Mouse (Mus musculus) activated CD4-positive, CD25-positive, alpha-beta regulatory T cell, adult 4 months (primary cell): ENCODE measurements around the gene Il17rc. TPM values are rescaled to one million over a fixed set of nuclear protein-coding genes. Genes with fewer than 3 reads are reported as not detected.

Experiments
- ATAC-seq: one replicate; pipeline ENCODE4 v1.8.0; 2017
- polyA plus RNA-seq, 2 experiments: library from polyadenylated mRNA; unstranded; fragments of 100-300 nt; shearing (Covaris generic); gene quantifications; one replicate each; pipeline ENCODE4 v1.2.1; 2017

Gene Il17rc
- polyA plus RNA-seq, 2 experiments from 2014 or later = not detected

GRCm38 (mm10) chr6:113455007-113455406, 16.2 kb upstream of the Il17rc start:
- no peak for ATAC-seq

- ATAC-seq = no peak
Measured at GRCm38 (mm10) chr6:113457952-113458534, 13.2 kb upstream of the Il17rc start, which contains the start of gene Il17re. Gene Il17re (plus strand): TSS chr6:113458484.

- no peak for ATAC-seq
Measured at GRCm38 (mm10) chr6:113458635-113459034, 12.6 kb upstream of the Il17rc start.

- no peak for ATAC-seq
Measured at GRCm38 (mm10) chr6:113464040-113464439, 7.2 kb upstream of the Il17rc start.

- ATAC-seq = no peak
Measured at GRCm38 (mm10) chr6:113465602-113466001, 5.6 kb upstream of the Il17rc start.

- no peak for ATAC-seq
Measured at GRCm38 (mm10) chr6:113468512-113468911, 2.7 kb upstream of the Il17rc start.

GRCm38 (mm10) chr6:113469021-113469420, 2.2 kb upstream of the Il17rc start:
- peak; percentile 96 for ATAC-seq

- peak; percentile 41 for ATAC-seq
Measured at GRCm38 (mm10) chr6:113469432-113469831, 1.8 kb upstream of the Il17rc start.

- ATAC-seq = no peak
Measured at GRCm38 (mm10) chr6:113472061-113472460, 834 bp downstream of the Il17rc start.

GRCm38 (mm10) chr6:113473246-113473645, 2.0 kb downstream of the Il17rc start:
- no peak for ATAC-seq

GRCm38 (mm10) chr6:113473715-113474114, 2.5 kb downstream of the Il17rc start:
- ATAC-seq = no peak

- ATAC-seq = no peak
Measured at GRCm38 (mm10) chr6:113477353-113477752, 6.1 kb downstream of the Il17rc start.

GRCm38 (mm10) chr6:113478906-113479305, 7.7 kb downstream of the Il17rc start:
- ATAC-seq = no peak

- no peak for ATAC-seq
Measured at GRCm38 (mm10) chr6:113480555-113481373, 9.5 kb downstream of the Il17rc start.

- ATAC-seq = peak; percentile 42
Measured at GRCm38 (mm10) chr6:113482477-113483099, 11.4 kb downstream of the Il17rc start.

GRCm38 (mm10) chr6:113483100-113483615, 11.9 kb downstream of the Il17rc start, which contains the start of gene Creld1:
Gene Creld1 (plus strand): TSS chr6:113483297.
- peak; percentile 97 for ATAC-seq

- ATAC-seq = no peak
Measured at GRCm38 (mm10) chr6:113483729-113484128, 12.5 kb downstream of the Il17rc start.

- ATAC-seq = no peak
Measured at GRCm38 (mm10) chr6:113487125-113487576, 15.9 kb downstream of the Il17rc start.

GRCm38 (mm10) chr6:113489410-113489809, 18.2 kb downstream of the Il17rc start:
- no peak for ATAC-seq

GRCm38 (mm10) chr6:113492101-113492864, 21.1 kb downstream of the Il17rc start:
- ATAC-seq = no peak

- peak; percentile 86 for ATAC-seq
Measured at GRCm38 (mm10) chr6:113494258-113494788, 23.1 kb downstream of the Il17rc start.

GRCm38 (mm10) chr6:113495071-113495675, 23.9 kb downstream of the Il17rc start:
- no peak for ATAC-seq
